In the genomic region with DNA sequence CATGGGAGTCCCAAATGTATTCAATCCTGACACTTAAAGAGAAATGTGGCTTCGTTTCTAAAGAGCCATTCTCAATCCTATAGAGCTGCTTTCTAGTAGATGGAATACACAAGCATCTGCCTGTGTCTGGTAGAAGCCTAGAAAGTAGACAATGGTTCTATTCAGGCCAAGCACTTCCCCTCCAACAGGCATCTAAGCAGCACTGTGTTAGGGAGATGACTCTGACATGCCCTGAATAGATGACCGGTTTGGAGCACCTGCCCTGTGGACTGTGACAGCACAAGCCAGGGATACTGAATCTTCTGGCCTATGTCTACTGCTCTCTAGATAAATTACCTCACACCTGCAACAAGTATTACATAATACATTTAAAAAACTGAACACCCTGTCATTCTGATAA, we compare ENCODE assay signal across 15 mouse cellular contexts. TPM values are rescaled to one million over a fixed set of nuclear protein-coding genes. Genes with fewer than 3 reads are reported as not detected.
DNase-seq lines count a peak whose midpoint lies in the region; ATAC-seq and TF ChIP-seq lines count a peak whose summit lies in the region.
"Had no signal": no experiment of that assay in that cellular context is flagged by ENCODE, and none has a peak within 500 bp of the region (broad histone marks: within the 10 kb centered on the region; RNA-seq: fewer than 3 reads in every experiment).

No protein-coding gene starts in this region.

- WGBS in hindbrain, embryonic 11.5 days = 44% methylated on average over 2 of the region's 2 CpGs
- WGBS in hindbrain, embryonic 12.5 days = 54% methylated on average over 2 of the region's 2 CpGs
- WGBS in hindbrain, postnatal 0 days = 48% methylated on average over 2 of the region's 2 CpGs

- H3K9ac ChIP-seq in hindbrain, embryonic 11.5 days (ENCODE audit: low read depth, low read length) = no peak overlapping the region
- no peak overlapping the region for H3K9ac ChIP-seq in hindbrain, embryonic 12.5 days
- H3K9ac ChIP-seq in hindbrain, postnatal 0 days (replicated peaks; ENCODE audit: low read length) = no peak overlapping the region
- H3K9ac ChIP-seq: limb, embryonic 15.5 days had no signal

- no peaks in the 10 kb centered on the region for H3K9me3 ChIP-seq in hindbrain, embryonic 11.5 days (ENCODE audit: control insufficient read depth, low read length)
- no peaks in the 10 kb centered on the region for H3K9me3 ChIP-seq in hindbrain, embryonic 12.5 days (replicated peaks)
- no peaks in the 10 kb centered on the region for H3K9me3 ChIP-seq in hindbrain, postnatal 0 days (ENCODE audit: low read length)
- H3K9me3 ChIP-seq: limb, embryonic 15.5 days had no signal

- no peak overlapping the region for H3K4me2 ChIP-seq in hindbrain, embryonic 11.5 days (replicated peaks; ENCODE audit: low read depth, low read length)
- H3K4me2 ChIP-seq in hindbrain, embryonic 12.5 days (replicated peaks) = no peak overlapping the region
- no peak overlapping the region for H3K4me2 ChIP-seq in hindbrain, postnatal 0 days (ENCODE audit: low read depth, low read length)
- H3K4me2 ChIP-seq: heart, embryonic 11.5 days; limb, embryonic 15.5 days had no signal

- 0 out of 2 replicates have a peak, but pooled peaks cover 2% of the 10 kb centered on the region for H3K36me3 ChIP-seq in hindbrain, embryonic 11.5 days (ENCODE audit: control insufficient read depth, insufficient read depth, low read length)
- peaks cover 48% of the 10 kb centered on the region for H3K36me3 ChIP-seq in hindbrain, embryonic 12.5 days
- H3K36me3 ChIP-seq in hindbrain, postnatal 0 days (ENCODE audit: insufficient read depth, low read length) = peaks cover 28% of the 10 kb centered on the region

- no peak for DNase-seq in hindbrain, embryonic 11.5 days (ENCODE audit: low spot score)
- no peak for DNase-seq in layer of hippocampus, adult 2 months (ENCODE audit: low spot score in 2 of 2)
- DNase-seq in layer of hippocampus, adult 8-10 months (ENCODE audit: low spot score in 2 of 2) = no peak
- DNase-seq in brain, adult 2 months (ENCODE audit: low read depth, low spot score) = peak; percentile 63
- DNase-seq in hindbrain, postnatal 0 days (ENCODE audit: low spot score) = peak; percentile 5
- no peak for DNase-seq in gastrocnemius, postnatal 10 days
- DNase-seq: cerebellum, adult 8-10 months; gastrocnemius, postnatal 36 days; lung, adult 2 months; lung, postnatal 4 days; thymus, adult 2 months had no signal

- H3K27me3 ChIP-seq in hindbrain, embryonic 11.5 days (ENCODE audit: control insufficient read depth, insufficient read depth, low read length) = no peaks in the 10 kb centered on the region
- H3K27me3 ChIP-seq in hindbrain, embryonic 12.5 days = no peaks in the 10 kb centered on the region
- H3K27me3 ChIP-seq in hindbrain, postnatal 0 days (ENCODE audit: insufficient read depth, low read length) = no peaks in the 10 kb centered on the region
- H3K27me3 ChIP-seq: limb, embryonic 15.5 days had no signal

- peak; percentile 66 for ATAC-seq in hindbrain, embryonic 11.5 days (ENCODE audit: low FRiP score)
- no peak for ATAC-seq in hindbrain, embryonic 12.5 days (ENCODE audit: low FRiP score)
- peak; percentile 76 for ATAC-seq in hindbrain, postnatal 0 days

- 0 out of 2 replicates have a peak overlapping the region, but pooled peaks have one; percentile 24 for H3K27ac ChIP-seq in hindbrain, embryonic 11.5 days (ENCODE audit: low read depth, low read length)
- no peak overlapping the region for H3K27ac ChIP-seq in hindbrain, embryonic 12.5 days
- H3K27ac ChIP-seq in layer of hippocampus, adult 2 months = peak overlapping the region; percentile 43; the same call in 1 of the 2 replicates
- 0 out of 2 replicates have a peak overlapping the region, but pooled peaks have one; percentile 11 for H3K27ac ChIP-seq in hindbrain, postnatal 0 days
- H3K27ac ChIP-seq: limb, embryonic 15.5 days had no signal

- no peaks in the 10 kb centered on the region for H3K4me1 ChIP-seq in hindbrain, embryonic 11.5 days (replicated peaks; ENCODE audit: control insufficient read depth, insufficient read depth, low read length)
- H3K4me1 ChIP-seq in hindbrain, embryonic 12.5 days = no peaks in the 10 kb centered on the region
- H3K4me1 ChIP-seq in hindbrain, postnatal 0 days (ENCODE audit: insufficient read depth, low read length) = no peaks in the 10 kb centered on the region
- H3K4me1 ChIP-seq: limb, embryonic 15.5 days had no signal

- H3K4me3 ChIP-seq in hindbrain, embryonic 11.5 days (ENCODE audit: low read depth, low read length) = no peak overlapping the region
- H3K4me3 ChIP-seq in hindbrain, embryonic 12.5 days = no peak overlapping the region
- no peak overlapping the region for H3K4me3 ChIP-seq in layer of hippocampus, adult 2 months
- no peak overlapping the region for H3K4me3 ChIP-seq in hindbrain, postnatal 0 days (ENCODE audit: low read length)
- H3K4me3 ChIP-seq: limb, embryonic 15.5 days; myocyte had no signal

- no peak for TF ChIP-seq CTCF in layer of hippocampus, adult 2 months (conservative IDR thresholded peaks at IDR 0.05)
- TF ChIP-seq CTCF in hindbrain, postnatal 0 days (IDR thresholded peaks at IDR 0.05; ENCODE audit: low read depth) = no peak

RNA-seq across cellular contexts. Expression of a gene that starts 17.7 kb away (rescaled TPM):
- polyA plus RNA-seq in hindbrain, embryonic 11.5 days (2014; fragmentation: Nextera tagmentation; extraction: Ambion mirVana) = 2.5 and 3.7 TPM in 2 replicates
- 3.2 and 3.5 TPM in 2 replicates for polyA plus RNA-seq in hindbrain, embryonic 12.5 days (2016; fragmentation: Nextera tagmentation; extraction: Ambion mirVana)
- 10 to 100 TPM; 11.2 to 12.5 TPM for total RNA-seq in layer of hippocampus, adult 2 months (2021)
- 10 to 100 TPM; 12.9 to 17.6 (median 14.5) TPM for total RNA-seq in layer of hippocampus, adult 8-10 months (2022)
- 7.1 and 9.0 TPM in 2 replicates for total RNA-seq in hindbrain, postnatal 0 days (2014; rRNA removed)
- 1.7 and 2.2 TPM in 2 replicates for polyA plus RNA-seq in hindbrain, postnatal 0 days (2015; fragmentation: Nextera tagmentation; extraction: Ambion mirVana)
- 10 to 100 TPM in 1 of 2 experiments, 1 to 10 TPM in 1; 8.5 to 10.2 TPM for total RNA-seq in gastrocnemius, postnatal 10 days (2021)

Comparison
In these comparisons a context has a peak if more than half of its experiments do, and no peak if none do; other contexts are left out.
1. DNase-seq: peak in brain, adult 2 months (single experiment) and hindbrain, postnatal 0 days (single experiment); none in hindbrain, embryonic 11.5 days (single experiment), layer of hippocampus, adult 2 months (0 of 2), layer of hippocampus, adult 8-10 months (0 of 2) and gastrocnemius, postnatal 10 days (single experiment).